Mouse (Mus musculus) kidney, adult 11 months (tissue): ENCODE data around the gene Mydgf.

Experiments
- DNase-seq: peaks from one replicate; pipeline ENCODE4 v3.0.0; 2022

The Mydgf gene

DNA sequence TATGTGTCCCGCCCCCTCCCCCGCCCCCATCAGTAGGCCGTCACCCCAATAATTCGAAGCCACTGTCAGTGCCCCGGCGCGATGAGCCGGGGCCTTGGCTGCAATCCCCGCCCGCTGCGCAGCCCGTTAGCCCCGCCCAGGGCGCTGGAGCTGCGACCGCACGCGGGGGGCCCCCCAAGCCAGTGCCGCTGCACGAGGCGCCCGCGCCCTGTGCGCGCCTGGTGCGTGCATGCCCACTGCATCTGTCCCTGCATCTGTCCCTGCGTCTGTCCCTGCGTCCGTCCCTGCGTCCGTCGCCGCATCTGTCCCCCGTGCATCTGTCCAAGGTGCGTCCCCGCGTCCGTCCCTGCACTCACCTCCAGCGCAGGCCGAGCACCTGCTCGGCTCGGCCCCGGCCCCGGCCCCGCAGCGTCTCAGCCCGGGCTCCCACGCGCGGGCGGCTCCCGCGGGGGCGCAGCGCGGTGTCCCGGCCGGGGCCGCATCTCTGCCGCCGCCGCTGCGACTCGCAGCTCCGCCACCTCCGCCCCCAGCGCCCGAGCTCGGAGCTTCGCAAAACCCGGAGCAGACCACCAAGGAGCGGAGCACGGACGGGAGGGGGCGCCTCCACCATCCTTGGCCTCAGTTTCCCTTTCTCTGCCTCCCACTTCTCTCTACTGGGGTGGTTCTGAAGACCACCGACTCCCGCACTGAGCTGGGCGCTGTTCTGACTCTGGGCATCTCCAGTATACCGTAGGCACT, 43.7 kb downstream of the Mydgf start, which contains the start of gene Sema6b:
TSS of gene Sema6b (minus strand) at position 486 of the 738 bp plus-strand sequence.
- DNase-seq = no peak

DNA sequence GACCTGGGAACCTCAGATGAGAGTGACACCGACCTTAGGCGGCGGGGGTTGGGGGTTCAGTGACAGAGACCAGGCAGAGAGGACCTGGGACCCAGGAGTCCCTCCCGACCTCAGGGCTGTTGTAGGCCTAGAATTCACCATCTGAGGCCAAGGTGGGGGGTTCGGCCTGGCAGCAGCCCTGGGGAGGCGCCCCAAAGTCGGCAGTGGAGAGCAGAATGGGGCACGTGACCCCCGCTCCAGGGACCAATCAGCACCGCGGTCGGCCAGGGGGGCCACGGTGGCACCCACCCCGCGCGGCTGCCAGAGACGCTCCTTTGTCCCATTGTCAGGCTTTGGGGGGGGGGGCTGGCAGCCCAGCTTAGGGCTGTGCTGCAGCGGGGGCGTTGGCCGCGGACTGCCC, 44.4 kb downstream of the Mydgf start:
- DNase-seq = no peak

DNA sequence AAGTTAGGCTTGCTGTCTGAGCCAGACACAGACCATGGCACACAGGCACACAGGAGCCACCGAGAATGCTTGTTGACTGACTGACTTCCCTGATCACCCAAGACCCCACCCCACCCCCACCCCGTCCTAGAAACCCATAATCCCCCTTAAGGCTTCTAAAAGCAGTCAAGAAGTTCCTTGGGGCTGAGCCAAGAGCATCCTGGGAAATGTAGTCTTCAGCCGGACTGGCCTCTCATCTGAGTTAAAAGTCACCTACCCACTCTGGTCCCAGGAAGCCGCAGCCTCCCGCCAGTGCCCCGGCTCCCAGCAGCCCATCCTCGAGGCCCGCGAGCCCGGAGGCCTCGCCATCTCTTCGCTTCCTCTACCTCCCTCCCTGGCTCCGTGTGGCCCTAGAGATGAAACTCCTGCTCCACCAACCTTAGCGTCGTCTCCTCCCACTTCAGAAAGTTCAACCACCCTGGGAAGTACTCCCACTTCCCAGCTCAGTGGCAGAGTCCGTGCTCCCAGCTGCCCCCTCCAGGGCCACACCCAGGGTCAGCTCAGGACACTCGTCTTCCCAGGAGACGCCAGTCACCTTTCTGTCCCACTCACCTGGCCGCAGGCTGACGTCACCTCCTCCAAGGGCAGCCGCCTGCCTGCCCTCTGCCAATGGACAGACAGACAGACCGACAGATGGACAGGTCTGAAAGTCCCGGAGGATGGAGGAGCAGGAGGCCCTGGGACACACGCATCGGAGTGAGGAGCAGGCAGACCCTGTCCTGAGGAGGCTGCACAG, 45.7 kb downstream of the Mydgf start:
- DNase-seq = no peak

DNA sequence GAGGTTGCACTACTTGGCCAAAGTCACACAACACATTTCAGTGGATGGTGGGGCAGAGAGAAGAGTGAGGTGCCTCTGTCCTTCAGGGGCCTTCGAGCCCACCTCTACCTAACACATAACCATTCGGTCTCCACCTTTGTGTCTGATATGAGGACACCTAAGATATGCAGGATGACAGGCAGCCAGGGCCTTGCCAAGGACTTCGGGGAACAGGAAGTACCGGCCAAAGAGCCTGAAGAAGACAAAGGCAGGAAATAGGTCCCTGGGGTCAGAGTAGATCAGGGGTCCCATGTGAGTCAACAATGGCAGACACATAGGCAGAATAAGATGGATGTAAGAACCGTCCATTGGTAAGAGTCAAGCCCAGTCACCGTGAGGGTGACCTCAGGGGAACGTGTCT, 47.2 kb downstream of the Mydgf start:
- no peak for DNase-seq

DNA sequence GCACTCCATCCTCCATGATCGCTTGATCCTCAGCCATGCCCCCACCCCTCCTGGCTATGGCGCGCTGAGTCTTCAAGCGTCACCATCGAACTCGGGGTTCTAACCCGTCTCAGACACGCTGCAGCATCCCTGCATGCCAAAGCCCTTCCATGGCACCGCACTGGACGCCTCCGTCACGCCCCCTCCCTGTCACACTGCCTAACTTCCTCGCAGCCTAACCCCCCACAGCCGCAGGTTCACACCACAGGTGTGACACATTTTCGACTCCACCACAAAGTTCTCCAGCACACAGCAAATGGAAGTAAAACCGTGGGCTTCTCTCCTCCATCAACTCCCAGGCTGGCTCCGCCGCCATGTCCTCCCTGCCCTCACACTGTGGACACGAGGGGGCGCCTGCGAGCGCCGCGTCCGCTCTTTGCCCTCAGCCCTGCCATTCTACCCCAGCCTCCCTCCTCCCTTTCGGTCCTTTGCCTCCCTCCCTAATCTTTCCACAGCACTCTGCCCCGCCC, 49.2 kb downstream of the Mydgf start:
- DNase-seq = peak; percentile 55

DNA sequence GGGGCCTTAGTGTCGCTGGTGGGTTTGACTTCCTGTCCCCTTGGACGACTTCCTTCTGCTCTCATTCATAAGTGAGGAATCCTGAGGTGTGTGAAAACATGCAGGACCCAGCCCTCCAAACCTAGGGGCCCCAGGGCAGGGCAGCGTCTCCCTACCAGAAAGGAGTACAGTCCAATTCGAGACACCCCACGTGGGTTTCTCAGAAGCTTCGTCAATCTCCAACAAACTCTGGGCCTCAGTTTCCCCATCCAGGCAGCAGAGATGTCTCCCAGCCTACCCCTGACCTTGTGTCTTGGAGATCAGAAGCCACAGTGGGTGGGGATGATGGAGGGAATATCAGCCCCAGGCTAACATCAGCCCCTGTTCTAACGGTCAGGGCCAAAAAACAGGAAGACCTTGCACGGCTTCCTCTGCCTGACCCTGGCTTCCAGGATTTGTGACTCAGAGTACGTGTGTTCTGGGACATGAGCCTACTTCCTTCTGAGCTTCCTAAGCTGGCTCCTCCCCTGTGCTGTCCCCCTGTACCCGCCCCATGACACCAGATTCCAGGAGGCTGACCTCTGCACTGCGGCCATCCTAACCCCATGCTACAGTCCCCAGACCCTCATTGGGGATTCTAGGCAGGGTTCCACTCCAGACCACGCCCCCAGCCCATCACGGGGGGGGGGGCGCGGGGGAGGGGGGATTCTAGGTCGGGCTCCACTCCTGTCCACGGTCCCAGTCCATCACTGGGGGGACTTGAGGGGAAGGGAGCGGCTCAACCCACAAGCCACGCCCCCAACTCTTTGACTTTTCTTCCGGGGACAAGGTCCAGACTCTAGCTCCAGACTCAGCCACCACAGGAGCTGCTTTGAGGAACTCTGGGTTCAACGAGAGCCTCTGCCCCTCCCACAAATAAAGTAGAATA, 50.0 kb downstream of the Mydgf start:
- DNase-seq = peak; percentile 78

DNA sequence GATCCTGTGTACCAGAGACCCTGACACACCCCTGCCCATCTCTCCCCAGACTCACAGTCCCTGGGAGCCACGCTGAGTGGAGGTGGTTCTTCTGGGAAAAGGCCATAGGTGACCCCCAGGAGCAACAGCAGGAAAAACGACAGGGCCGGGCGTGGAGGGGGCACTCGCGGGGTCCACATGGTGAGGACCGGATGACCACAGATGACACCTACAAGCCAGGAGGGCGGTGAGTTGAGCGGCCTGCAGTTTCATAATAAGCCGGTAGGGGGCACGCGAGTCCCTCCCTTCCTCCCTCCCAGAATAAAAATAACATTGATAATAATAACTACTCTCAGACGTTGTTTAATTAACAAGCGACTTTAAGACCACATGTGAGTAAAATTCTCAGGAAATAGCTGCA, 51.1 kb downstream of the Mydgf start:
- DNase-seq = peak; percentile 52

DNA sequence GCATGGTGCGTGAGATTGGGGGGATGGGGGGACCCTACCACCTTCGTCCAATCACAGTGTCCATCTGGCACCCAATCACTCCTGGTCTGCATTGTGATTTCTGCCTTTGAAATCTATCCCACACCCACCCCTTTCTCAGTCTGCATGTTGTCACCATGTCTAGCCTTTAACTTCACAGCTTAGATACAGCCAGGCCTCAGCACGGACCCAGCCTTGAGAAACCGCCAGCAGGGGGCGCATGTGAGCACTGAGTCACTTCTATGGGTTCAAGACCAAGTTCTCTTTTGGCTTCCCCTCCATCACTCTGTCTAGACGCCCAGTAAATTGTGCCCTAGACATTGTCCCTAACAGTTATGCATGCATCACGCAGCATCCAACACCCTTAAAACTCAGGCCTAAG, 51.9 kb downstream of the Mydgf start:
- no peak for DNase-seq

DNA sequence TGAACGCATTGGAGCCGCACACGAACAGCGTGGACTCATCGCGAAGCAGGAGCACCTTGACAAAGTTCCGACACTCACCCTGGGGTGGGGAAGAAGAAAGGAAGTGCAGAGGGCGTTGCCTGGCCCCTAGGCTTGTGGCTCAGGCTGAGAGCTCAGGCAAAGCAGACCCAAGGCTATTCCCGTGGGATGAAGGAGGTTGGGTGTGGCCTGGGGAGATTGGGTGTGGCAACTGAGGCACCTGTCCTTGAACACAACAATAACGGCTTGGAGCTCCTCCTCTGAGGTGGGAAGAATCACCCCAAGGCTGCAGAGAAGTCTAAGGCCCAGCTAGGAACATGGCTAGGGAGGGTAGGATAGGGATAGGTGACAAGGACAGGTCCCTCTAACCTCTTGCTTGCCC, 52.6 kb downstream of the Mydgf start:
- DNase-seq = no peak

DNA sequence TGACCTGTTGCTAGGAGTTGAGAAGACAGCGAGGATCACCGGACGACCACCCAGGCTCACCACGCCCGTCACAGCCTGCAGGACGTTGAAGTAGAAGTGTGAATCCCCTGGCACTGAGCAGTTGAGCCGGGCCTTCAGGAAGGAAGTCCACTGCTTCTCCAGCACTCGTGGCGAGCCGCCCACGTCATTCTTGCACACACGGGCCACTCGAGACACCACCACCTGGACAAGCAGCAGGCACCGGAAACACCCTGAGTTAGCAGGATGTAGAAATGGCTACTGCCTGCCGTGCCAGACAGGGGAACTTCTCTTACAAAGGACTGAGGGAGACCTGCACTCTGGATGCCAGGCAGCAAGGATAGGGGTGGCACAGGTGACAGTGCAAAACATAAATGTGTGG, 55.5 kb downstream of the Mydgf start:
- no peak for DNase-seq

DNA sequence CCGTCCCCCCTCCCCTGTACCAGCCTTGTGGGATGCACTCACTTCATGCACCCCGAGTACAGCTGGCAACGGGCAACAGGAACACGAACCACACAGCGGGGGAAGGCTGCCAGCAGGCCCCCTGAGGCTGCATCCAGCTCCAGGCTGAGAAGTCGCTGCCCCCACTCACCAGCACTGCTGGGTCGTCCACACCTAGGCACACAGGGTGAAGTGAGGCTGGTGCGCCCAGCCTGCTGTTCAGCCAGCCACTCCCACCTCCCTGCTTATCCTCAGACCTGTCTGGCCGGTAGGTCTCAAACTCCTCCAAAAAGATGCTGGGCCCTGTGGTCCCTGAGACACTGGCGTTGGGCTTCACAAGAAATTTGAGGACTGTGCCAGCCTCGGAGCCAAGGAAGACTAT, 57.5 kb downstream of the Mydgf start:
- DNase-seq = no peak
